Mouse (Mus musculus): Measurements from ENCODE around the gene Ppp6r2. TPM values are rescaled to one million over a fixed set of nuclear protein-coding genes. Genes with fewer than 3 reads are reported as not detected.

Gene Ppp6r2
- polyA plus RNA-seq, 1 experiment from 2014 or later, result 22.7 TPM

DNA sequence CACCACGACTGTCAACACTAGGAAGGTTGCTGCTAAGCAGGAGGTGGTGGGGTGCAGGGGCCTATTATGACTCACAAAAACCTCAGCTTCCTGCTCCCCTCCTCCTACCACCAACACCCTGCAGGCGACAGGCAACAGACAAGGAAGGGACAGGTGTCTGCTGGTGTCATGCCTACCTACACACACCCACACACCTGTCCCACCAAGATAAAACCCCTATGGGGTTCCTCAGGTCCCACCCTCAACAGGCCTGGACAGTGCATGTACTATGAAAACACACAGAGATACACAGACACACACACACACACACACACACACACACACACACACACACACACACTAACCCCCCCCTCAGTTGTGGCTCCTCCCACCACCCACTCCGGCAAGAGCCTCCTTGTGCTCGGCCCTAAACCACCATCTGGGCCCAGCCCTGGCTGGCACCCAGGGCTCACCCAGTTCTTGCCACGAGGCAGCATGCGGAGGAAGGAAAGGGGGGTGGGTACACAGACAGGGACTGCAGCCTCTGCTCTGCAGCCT lies 98.7 kb downstream of the Ppp6r2 start:
- no peak for DNase-seq (ENCODE audit: low spot score)
- H3K4me1 ChIP-seq (ENCODE audit: control insufficient read depth, insufficient read depth, low read length), result peaks cover 4% of the 10 kb centered on the region
- H3K4me2 ChIP-seq (ENCODE audit: low read depth, severe bottlenecking), result no peak overlapping the region
- 87% methylated on average over 6 of the region's 6 CpGs for WGBS
- no peaks in the 10 kb centered on the region for H3K27me3 ChIP-seq (ENCODE audit: control insufficient read depth, insufficient read depth, low read length)
- H3K36me3 ChIP-seq (ENCODE audit: control insufficient read depth, insufficient read depth, low read length), result peaks cover 5% of the 10 kb centered on the region; the same call in 1 of the 2 replicates
- no peak overlapping the region for H3K27ac ChIP-seq (replicated peaks; ENCODE audit: low read depth, low read length)
- H3K9me3 ChIP-seq (ENCODE audit: control insufficient read depth, low read length), result no peaks in the 10 kb centered on the region
- no peak overlapping the region for H3K9ac ChIP-seq (ENCODE audit: low read length)
- no peak overlapping the region for H3K4me3 ChIP-seq (ENCODE audit: low read depth, low read length)
- ATAC-seq (ENCODE audit: insufficient number of reproducible peaks, low FRiP score, low TSS enrichment, low read depth), result no peak

DNA sequence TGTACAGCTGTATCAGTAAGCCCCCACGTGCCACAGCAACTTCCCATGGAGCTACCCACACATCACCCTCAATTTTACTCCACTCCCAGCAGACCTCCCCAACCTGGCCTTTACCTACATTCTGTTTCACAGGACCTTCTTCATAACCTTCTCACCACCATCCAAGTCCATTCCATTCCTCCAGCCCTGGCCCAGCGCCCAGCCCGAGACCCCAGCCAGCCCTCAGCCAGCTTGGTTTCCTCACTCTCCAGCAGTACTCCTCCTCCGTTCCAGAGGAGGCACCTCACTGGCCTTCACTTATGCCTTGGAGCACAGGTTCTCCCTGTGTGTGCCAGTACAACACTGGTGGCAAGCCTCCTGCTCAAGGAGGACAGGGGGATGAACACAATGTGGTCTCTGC lies 102.0 kb downstream of the Ppp6r2 start:
- Histone ChIP-seq H3K9me3 (ENCODE audit: control insufficient read depth, low read length) (no peaks in the 10 kb centered on the region), H3K9ac (ENCODE audit: low read length) (no peak overlapping the region), H3K27me3 (ENCODE audit: control insufficient read depth, insufficient read depth, low read length) (no peaks in the 10 kb centered on the region), H3K4me2 (ENCODE audit: low read depth, severe bottlenecking) (peak overlapping the region; percentile 0; the same call in 1 of the 2 replicates), H3K4me1 (ENCODE audit: control insufficient read depth, insufficient read depth, low read length) (peaks cover 4% of the 10 kb centered on the region), H3K36me3 (ENCODE audit: control insufficient read depth, insufficient read depth, low read length) (no peaks in the 10 kb centered on the region), H3K4me3 (ENCODE audit: low read depth, low read length) (no peak overlapping the region; the same call in 1 of the 2 replicates), H3K27ac (replicated peaks; ENCODE audit: low read depth, low read length) (no peak overlapping the region)
- DNase-seq (ENCODE audit: low spot score) (no peak), ATAC-seq (ENCODE audit: insufficient number of reproducible peaks, low FRiP score, low TSS enrichment, low read depth) (no peak)
- WGBS, result 78% methylated on average over 4 of the region's 4 CpGs

DNA sequence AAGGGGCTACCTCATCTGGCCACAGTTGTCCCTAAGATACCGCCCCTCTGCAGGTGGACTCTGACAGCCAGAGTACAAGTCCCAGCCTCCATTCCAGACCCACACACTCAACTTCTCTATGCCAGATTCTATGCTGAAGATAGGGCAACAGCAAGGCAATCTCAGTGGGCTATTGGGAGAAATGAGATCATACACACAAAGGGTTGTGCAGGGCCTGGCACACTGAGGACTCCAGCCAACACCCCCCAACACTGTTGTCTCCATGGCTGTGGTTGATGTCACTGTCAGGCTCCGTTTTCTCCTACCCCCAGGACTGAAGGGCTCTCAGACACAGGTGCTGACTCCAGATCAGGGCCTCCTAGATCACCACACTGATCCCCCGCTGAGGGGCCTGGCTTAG lies 102.8 kb downstream of the Ppp6r2 start:
- peak overlapping the region; percentile 64 for H3K4me2 ChIP-seq (ENCODE audit: low read depth, severe bottlenecking)
- ATAC-seq (ENCODE audit: insufficient number of reproducible peaks, low FRiP score, low TSS enrichment, low read depth) (no peak), DNase-seq (ENCODE audit: low spot score) (no peak)
- no peaks in the 10 kb centered on the region for H3K27me3 ChIP-seq (ENCODE audit: control insufficient read depth, insufficient read depth, low read length)
- H3K9ac ChIP-seq (ENCODE audit: low read length), result peak overlapping the region; percentile 91
- peak overlapping the region; percentile 96 for H3K4me3 ChIP-seq (ENCODE audit: low read depth, low read length)
- peaks cover 4% of the 10 kb centered on the region for H3K4me1 ChIP-seq (ENCODE audit: control insufficient read depth, insufficient read depth, low read length)
- H3K36me3 ChIP-seq (ENCODE audit: control insufficient read depth, insufficient read depth, low read length), result no peaks in the 10 kb centered on the region
- H3K9me3 ChIP-seq (ENCODE audit: control insufficient read depth, low read length), result no peaks in the 10 kb centered on the region
- no peak overlapping the region for H3K27ac ChIP-seq (replicated peaks; ENCODE audit: low read depth, low read length)
- 37% methylated on average over 3 of the region's 3 CpGs for WGBS

DNA sequence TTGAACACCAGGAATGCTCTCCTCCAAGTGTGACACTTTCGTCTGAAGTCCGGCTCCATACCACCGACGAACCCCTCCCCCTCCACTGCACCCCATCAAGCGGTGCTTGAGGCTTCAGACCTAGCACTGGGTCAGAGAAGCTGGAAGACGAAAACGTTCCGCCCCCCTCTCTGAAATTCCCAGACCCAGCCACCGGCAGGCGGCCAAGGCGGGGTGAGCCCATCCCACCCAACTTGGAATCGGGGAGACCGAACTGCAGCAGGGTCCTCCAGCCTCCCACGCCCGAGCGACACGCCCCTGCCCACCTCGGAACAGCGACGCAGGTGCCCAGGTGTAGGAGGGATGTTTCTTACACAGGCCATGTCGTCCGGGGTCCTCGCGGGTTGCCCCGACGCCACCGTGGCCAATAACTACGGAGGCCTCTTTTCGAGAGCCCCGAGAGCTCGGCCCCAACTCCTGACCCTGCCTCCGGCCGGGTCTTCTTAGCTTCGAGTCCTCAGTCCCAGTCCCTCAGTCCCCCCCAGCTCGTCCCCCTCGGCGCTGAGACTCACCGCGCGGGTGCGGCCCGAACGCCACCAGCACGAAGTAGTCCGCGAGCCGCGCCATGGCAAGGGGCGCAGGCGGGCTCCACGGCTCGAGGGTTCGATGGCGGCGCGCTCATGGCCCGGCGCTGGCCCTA lies 103.3 kb downstream of the Ppp6r2 start:
- no peaks in the 10 kb centered on the region for H3K9me3 ChIP-seq (ENCODE audit: control insufficient read depth, low read length)
- peaks cover 4% of the 10 kb centered on the region for H3K4me1 ChIP-seq (ENCODE audit: control insufficient read depth, insufficient read depth, low read length)
- H3K4me2 ChIP-seq (ENCODE audit: low read depth, severe bottlenecking), result peak overlapping the region; percentile 64
- H3K27me3 ChIP-seq (ENCODE audit: control insufficient read depth, insufficient read depth, low read length), result no peaks in the 10 kb centered on the region
- H3K27ac ChIP-seq (replicated peaks; ENCODE audit: low read depth, low read length), result 0 out of 2 replicates have a peak overlapping the region, but pooled peaks have one; percentile 12
- DNase-seq (ENCODE audit: low spot score) (peak; percentile 47), ATAC-seq (ENCODE audit: insufficient number of reproducible peaks, low FRiP score, low TSS enrichment, low read depth) (peak; percentile 40)
- peak overlapping the region; percentile 96 for H3K4me3 ChIP-seq (ENCODE audit: low read depth, low read length)
- H3K9ac ChIP-seq (ENCODE audit: low read length), result peak overlapping the region; percentile 91
- H3K36me3 ChIP-seq (ENCODE audit: control insufficient read depth, insufficient read depth, low read length), result no peaks in the 10 kb centered on the region
- 0% methylated on average over 58 of the region's 58 CpGs for WGBS

DNA sequence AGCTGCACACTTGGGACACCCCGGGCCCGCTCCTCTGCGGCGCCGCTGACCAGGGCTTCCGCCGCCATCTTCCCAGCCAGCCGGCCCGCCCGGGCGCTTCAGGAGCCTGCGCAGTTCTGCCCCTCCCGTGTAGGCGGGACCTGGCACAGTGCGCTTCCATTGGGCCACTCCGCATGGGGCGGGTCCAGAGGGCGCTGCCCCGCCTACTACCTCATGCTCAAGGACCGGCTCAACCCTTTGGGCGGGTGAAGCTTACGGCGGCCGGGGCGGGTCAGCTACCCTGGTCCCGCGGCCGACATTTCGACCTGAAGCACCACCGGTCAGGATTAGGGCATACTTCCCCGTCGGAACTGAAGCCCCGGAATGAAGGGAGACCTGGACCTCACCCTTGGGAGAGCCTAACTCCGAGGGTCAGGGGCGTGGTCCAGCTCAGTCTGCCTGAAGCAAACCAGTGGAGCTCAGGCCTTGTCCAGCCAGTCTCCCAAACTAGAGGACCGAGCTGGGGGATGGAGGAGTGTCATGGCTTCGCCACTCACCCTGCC lies 103.9 kb downstream of the Ppp6r2 start, which contains the start of gene Sbf1:
Sbf1 (minus strand) TSS at position 122 of the 542 bp plus-strand sequence.
- no peaks in the 10 kb centered on the region for H3K9me3 ChIP-seq (ENCODE audit: control insufficient read depth, low read length)
- no peaks in the 10 kb centered on the region for H3K36me3 ChIP-seq (ENCODE audit: control insufficient read depth, insufficient read depth, low read length)
- no peaks in the 10 kb centered on the region for H3K27me3 ChIP-seq (ENCODE audit: control insufficient read depth, insufficient read depth, low read length)
- peak; percentile 99 for ATAC-seq (ENCODE audit: insufficient number of reproducible peaks, low FRiP score, low TSS enrichment, low read depth)
- H3K9ac ChIP-seq (ENCODE audit: low read length), result peak within 1 kb of the TSS; percentile 91
- DNase-seq (ENCODE audit: low spot score), result peak; percentile 97
- 0 out of 2 replicates have a peak within 1 kb of the TSS, but pooled peaks have one; percentile 12 for H3K27ac ChIP-seq (replicated peaks; ENCODE audit: low read depth, low read length)
- peaks cover 4% of the 10 kb centered on the region for H3K4me1 ChIP-seq (ENCODE audit: control insufficient read depth, insufficient read depth, low read length)
- under 1% methylated on average over 37 of the region's 37 CpGs for WGBS
- H3K4me3 ChIP-seq (ENCODE audit: low read depth, low read length), result peak within 1 kb of the TSS; percentile 96
- H3K4me2 ChIP-seq (ENCODE audit: low read depth, severe bottlenecking), result peak within 1 kb of the TSS; percentile 64

DNA sequence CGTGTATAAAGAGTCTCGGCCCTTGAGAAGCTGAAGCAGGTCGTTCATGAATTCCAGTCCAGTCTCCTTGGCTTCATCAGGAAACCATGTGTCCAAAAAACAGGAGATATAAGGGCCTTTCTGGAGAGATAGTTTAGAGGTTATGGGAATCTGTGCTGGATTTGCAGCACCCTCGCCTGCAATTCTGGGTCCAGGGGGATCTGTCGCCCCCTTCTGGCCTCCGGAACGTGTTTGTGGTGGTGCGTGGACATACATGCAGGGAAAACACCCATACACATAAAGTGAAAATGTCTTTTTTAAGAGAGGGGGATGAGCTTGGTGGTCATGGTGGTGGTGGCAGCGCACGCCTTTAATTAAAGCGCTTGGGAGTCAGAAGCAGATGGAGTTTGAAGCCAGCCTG lies 104.8 kb downstream of the Ppp6r2 start:
- H3K27me3 ChIP-seq (ENCODE audit: control insufficient read depth, insufficient read depth, low read length), result no peaks in the 10 kb centered on the region
- H3K27ac ChIP-seq (replicated peaks; ENCODE audit: low read depth, low read length), result no peak overlapping the region
- DNase-seq (ENCODE audit: low spot score) (peak; percentile 35), ATAC-seq (ENCODE audit: insufficient number of reproducible peaks, low FRiP score, low TSS enrichment, low read depth) (no peak)
- H3K4me3 ChIP-seq (ENCODE audit: low read depth, low read length), result no peak overlapping the region
- H3K36me3 ChIP-seq (ENCODE audit: control insufficient read depth, insufficient read depth, low read length), result no peaks in the 10 kb centered on the region
- no peak overlapping the region for H3K9ac ChIP-seq (ENCODE audit: low read length)
- peaks cover 4% of the 10 kb centered on the region for H3K4me1 ChIP-seq (ENCODE audit: control insufficient read depth, insufficient read depth, low read length)
- H3K4me2 ChIP-seq (ENCODE audit: low read depth, severe bottlenecking), result no peak overlapping the region
- no peaks in the 10 kb centered on the region for H3K9me3 ChIP-seq (ENCODE audit: control insufficient read depth, low read length)
- 68% methylated on average over 11 of the region's 11 CpGs for WGBS

DNA sequence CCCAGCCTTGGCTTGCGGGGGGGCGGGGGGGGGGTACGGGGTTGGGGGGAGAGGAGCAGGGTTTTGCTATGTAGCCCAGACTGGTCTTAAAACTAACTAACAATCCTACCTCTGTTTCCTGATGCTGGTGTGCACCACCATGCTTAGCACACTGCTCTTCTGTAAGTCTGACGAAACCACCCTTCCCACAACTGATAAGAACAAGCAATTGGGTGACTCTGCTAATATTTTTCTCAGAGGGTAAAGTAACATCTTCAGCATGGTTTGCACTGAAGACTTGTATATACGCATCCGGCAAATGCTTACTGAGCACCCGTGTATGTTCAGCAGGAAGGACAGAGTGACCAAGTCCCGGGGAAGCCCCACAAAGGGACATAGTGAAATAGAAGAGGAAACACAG lies 109.9 kb downstream of the Ppp6r2 start:
- Histone ChIP-seq H3K4me2 (ENCODE audit: low read depth, severe bottlenecking) (no peak overlapping the region), H3K9me3 (ENCODE audit: control insufficient read depth, low read length) (no peaks in the 10 kb centered on the region), H3K4me3 (ENCODE audit: low read depth, low read length) (no peak overlapping the region), H3K27me3 (ENCODE audit: control insufficient read depth, insufficient read depth, low read length) (peaks cover 5% of the 10 kb centered on the region; the same call in 1 of the 2 replicates), H3K4me1 (ENCODE audit: control insufficient read depth, insufficient read depth, low read length) (peaks cover 6% of the 10 kb centered on the region; the same call in 1 of the 2 replicates), H3K9ac (ENCODE audit: low read length) (no peak overlapping the region), H3K27ac (replicated peaks; ENCODE audit: low read depth, low read length) (no peak overlapping the region), H3K36me3 (ENCODE audit: control insufficient read depth, insufficient read depth, low read length) (no peaks in the 10 kb centered on the region)
- ATAC-seq (ENCODE audit: insufficient number of reproducible peaks, low FRiP score, low TSS enrichment, low read depth) (no peak), DNase-seq (ENCODE audit: low spot score) (no peak)
- WGBS, result 86% methylated on average over 8 of the region's 8 CpGs

DNA sequence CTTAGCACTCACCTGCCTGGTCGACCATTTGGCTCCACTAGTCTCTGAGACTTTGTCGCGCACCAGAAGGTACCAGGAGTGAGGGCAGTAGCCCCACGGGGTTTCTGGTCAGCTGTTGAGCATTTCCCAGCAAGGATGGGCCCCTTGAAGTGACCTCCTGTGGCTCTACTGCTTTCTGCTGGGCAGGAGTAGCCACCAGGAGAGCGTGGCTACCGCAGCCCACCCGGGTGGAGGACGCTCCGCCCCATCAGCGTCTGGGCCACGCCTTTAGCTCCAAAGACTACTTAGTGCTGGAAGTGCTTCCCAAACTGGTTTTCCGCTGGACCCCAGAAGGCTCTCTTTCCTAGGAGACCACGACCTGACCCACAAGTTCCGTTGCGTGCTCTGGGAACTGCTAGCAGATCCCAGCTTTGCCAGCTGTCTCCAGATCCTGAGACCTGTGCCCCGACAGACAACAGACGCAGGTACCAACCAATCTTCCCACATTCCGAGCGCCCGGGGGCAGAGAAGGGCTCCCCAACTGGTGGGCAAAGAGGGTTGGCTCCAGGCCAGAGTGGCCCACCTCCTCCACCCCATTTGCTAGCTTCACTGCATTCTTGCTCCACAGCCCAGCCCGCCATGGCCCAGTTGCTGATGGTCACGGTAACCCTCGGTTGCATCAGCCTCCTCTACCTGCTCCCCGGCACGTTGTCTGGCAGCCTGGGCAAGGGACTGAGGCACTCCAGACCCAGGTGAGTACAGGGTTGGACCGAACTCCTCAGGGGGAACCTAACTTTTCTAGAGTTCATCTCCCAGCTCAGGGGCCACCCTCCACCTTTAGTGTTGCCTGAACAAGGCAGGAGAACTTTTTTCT lies 111.5 kb downstream of the Ppp6r2 start, which contains the start of gene Adm2:
Adm2 (plus strand) TSS at position 51 of the 853 bp plus-strand sequence.
- Histone ChIP-seq H3K4me3 (ENCODE audit: low read depth, low read length) (no peak within 1 kb of the TSS), H3K9ac (ENCODE audit: low read length) (0 out of 2 replicates have a peak within 1 kb of the TSS, but pooled peaks have one; percentile 22), H3K27me3 (ENCODE audit: control insufficient read depth, insufficient read depth, low read length) (peaks cover 5% of the 10 kb centered on the region; the same call in 1 of the 2 replicates), H3K4me1 (ENCODE audit: control insufficient read depth, insufficient read depth, low read length) (peaks cover 6% of the 10 kb centered on the region; the same call in 1 of the 2 replicates), H3K36me3 (ENCODE audit: control insufficient read depth, insufficient read depth, low read length) (no peaks in the 10 kb centered on the region), H3K27ac (replicated peaks; ENCODE audit: low read depth, low read length) (no peak within 1 kb of the TSS), H3K9me3 (ENCODE audit: control insufficient read depth, low read length) (no peaks in the 10 kb centered on the region), H3K4me2 (ENCODE audit: low read depth, severe bottlenecking) (peak within 1 kb of the TSS; percentile 40; the same call in 1 of the 2 replicates)
- 6% methylated on average over 26 of the region's 26 CpGs for WGBS
- DNase-seq (ENCODE audit: low spot score) (peak; percentile 41), ATAC-seq (ENCODE audit: insufficient number of reproducible peaks, low FRiP score, low TSS enrichment, low read depth) (no peak)

All from limb, embryonic 11.5 days (tissue).